Mouse (Mus musculus) lung, adult 2 months (tissue): ENCODE results near the gene Pde4d. TPM values are rescaled to one million over a fixed set of nuclear protein-coding genes. Genes with fewer than 3 reads are reported as not detected.

Source experiments
- DNase-seq: peaks from one replicate; pipeline ENCODE4 v3.0.0; 2022
- H3K4me1 ChIP-seq: fragments of 200-500 bp; 2 replicates; pipeline ENCODE4 v1.6.1; 2011; ENCODE audit warnings: low read length; ENCODE audit not compliant: control insufficient read depth, insufficient read depth
- H3K4me3 ChIP-seq: fragments of 200-500 bp; replicated peaks from 2 replicates; pipeline ENCODE3; 2011; ENCODE audit warnings: low read depth, mild to moderate bottlenecking, control low read depth, low read length; ENCODE audit errors: extremely low read depth
- CTCF ChIP-seq: fragments of 200-500 bp; IDR thresholded peaks from 2 replicates; pipeline ENCODE4 v1.5.1; 2011; ENCODE audit warnings: mild to moderate bottlenecking, low read length, control low read depth; ENCODE audit not compliant: insufficient read depth
- POLR2A ChIP-seq: fragments of 200-500 bp; IDR thresholded peaks from 2 replicates; pipeline ENCODE4 v1.6.1; 2011; ENCODE audit warnings: low read depth, mild to moderate bottlenecking, control low read depth, low read length, borderline replicate concordance; ENCODE audit errors: extremely low read depth
- WGBS: fragments of 180-500 bp; shearing (Covaris S2); methylation state at CpG from one replicate; pipeline ENCODE4 v1.1.7; 2018; 5-methylcytosine and 5-hydroxymethylcytosine counted together
- polyA plus RNA-seq: library from polyadenylated mRNA; depleted of rRNA; stranded (reverse); fragments of >200 nt; gene quantifications from 2 replicates; pipeline ENCODE4 v1.2.3, GENCODE M21; 2012

The Pde4d gene
- polyA plus RNA-seq, 1 experiment: 20.0 TPM

DNA sequence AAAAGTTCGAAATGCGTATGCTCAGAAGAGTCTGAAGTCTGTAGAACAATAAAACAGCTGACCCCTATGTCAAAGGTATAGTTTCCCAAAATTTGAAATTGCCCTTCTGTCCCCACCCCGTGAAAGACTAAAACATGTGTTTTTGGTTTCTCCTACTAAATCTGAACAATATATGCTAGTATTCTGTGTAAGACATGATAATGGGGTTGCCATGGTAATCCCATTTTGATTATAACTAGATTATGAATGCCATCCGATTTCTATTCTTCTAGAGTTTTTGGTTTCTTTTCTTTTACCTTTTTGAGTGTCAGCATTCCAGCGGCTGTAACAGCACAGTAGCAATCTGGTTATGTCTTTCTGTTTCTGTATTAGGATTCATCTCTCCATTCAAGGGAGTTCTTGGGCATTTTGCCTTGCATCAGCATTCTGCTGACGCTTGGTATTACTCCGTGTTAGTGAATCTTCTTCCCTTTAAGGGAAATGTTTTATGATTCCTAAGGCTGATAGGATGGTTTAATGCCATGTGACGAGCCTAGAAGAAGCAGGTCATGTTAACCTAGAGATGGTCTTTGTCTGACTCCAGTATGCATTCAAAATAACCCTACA lies 1142.5 kb downstream of the Pde4d start:
- Histone ChIP-seq H3K4me3 (no peak overlapping the region), H3K4me1 (no peaks in the 10 kb centered on the region)
- WGBS: 91% methylated on average over 8 of the region's 8 CpGs
- no peak for DNase-seq
- no peak for TF ChIP-seq CTCF
- TF ChIP-seq POLR2A: no peak

DNA sequence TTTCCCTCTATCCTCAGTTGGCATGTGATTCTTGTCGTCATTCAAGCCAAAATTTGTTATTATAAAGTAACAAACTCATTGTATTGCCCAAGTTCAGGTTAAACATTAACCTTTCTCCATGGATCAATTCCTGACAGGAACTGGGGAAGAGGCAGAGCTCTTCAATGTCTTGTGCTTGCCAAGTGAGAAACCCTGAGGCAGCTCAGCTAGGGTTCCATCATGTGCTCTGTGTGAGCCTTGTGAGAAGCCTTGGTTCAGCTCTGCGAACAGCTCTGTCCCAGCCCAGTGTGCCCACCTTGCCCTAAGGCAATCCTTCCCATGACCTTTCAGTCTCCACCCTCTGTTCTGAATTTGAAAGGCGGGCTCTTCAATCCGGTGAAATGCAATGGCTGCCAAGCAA lies 1150.0 kb downstream of the Pde4d start:
- no peak for DNase-seq
- no peak overlapping the region for H3K4me3 ChIP-seq
- 81% methylated on average over 4 of the region's 4 CpGs for WGBS
- TF ChIP-seq POLR2A: no peak
- TF ChIP-seq CTCF: no peak
- no peaks in the 10 kb centered on the region for H3K4me1 ChIP-seq

DNA sequence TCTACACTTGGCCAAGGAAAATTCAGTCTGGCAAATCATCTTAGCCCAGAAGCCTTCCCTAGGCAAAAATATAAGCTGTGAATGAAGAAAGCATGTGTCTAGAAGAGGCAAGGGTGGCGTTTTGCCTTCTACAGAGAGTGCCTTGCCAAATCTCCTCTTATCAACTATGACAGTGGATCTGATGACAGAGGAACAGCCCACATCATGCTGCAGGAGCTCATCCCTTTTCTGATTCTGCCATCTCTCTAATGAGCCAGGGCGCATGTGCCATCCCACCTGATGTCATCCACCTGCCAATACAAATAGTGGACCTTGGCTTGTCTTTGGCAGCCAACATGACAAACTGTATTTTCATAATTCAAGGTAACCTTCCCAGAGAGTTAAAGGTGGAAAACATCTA lies 1154.3 kb downstream of the Pde4d start:
- Histone ChIP-seq H3K4me1 (no peaks in the 10 kb centered on the region), H3K4me3 (no peak overlapping the region)
- 83% methylated on average over 2 of the region's 2 CpGs for WGBS
- TF ChIP-seq CTCF: no peak
- TF ChIP-seq POLR2A: no peak
- no peak for DNase-seq

DNA sequence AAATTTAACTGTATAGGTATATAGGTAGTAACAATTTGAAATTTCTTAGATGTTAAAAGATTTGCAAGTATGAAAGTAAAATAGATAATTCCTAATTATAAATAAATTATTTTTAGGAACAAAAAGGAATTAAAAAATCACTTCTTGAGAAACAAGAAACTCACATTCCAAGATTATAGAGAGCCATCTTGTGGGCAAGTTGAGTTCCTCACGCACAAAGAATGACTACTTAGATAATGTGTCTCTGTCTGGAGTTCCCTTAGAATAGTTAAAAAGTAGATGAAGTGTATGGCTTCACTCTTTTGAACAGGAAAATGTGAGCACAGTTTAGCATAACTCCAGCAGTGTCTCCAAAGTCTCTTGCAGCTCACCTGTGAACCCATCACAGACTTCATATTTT lies 1155.4 kb downstream of the Pde4d start:
- 72% methylated on average over 1 of the region's 1 CpGs for WGBS
- Histone ChIP-seq H3K4me3 (no peak overlapping the region), H3K4me1 (no peaks in the 10 kb centered on the region)
- TF ChIP-seq CTCF: no peak
- TF ChIP-seq POLR2A: no peak
- no peak for DNase-seq

DNA sequence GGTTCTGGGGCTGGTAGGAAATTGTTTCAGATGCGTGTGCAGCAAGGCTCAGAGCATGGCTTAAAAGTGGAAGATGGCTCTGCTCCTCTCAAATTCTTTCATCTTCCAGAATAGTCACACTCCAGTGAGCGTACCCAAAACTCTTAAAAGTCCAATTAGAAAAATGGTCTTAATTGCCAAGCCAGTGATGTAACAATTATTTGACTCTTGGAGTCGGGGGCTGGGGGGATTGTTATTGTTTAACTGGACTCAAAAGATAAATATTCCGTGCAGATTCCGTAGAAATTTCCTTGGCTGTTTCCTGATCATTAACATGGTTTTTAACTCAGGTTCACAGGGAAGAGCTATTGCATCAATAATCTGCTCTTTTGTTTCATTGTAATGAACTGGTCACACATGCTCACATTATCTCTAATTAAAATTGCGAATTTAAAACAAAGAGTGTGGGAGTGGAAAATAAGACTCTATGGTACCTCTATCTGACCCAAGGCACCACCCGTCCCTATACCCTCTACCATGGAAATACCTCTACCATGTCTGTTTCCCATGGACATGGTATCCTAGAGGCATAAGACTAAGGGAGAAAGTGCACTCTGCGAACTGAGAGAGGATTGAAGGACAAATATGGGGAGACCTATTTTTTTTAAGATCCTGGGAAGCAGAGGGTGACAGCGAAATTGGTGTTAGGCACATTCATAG lies 1159.5 kb downstream of the Pde4d start:
- 62% methylated on average over 9 of the region's 9 CpGs for WGBS
- no peak for DNase-seq
- H3K4me3 ChIP-seq: no peak overlapping the region
- no peak for TF ChIP-seq CTCF
- TF ChIP-seq POLR2A: no peak
- no peaks in the 10 kb centered on the region for H3K4me1 ChIP-seq

DNA sequence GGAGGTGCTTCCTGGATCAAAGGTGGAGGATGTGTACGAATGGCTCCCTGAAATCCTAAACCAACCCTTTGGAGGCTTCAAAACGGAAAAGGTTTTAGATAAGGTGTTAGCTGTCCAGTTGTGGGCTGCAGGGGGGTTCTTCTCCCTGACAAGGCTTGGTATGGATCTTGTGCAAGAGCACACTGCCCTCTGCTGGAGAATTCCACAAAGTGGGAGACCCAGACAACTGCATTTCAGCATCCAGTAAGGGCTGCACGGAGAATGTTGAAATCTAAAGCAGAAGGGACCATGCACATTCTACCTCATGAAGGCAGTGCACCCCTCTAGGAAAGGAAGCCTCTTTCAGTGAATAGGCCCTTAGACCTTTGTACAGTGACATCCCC lies 1160.0 kb downstream of the Pde4d start:
- 10% methylated on average over 3 of the region's 3 CpGs for WGBS
- DNase-seq: peak; percentile 35
- Histone ChIP-seq H3K4me1 (no peaks in the 10 kb centered on the region), H3K4me3 (no peak overlapping the region)
- TF ChIP-seq CTCF: peak; percentile 70
- TF ChIP-seq POLR2A: no peak

DNA sequence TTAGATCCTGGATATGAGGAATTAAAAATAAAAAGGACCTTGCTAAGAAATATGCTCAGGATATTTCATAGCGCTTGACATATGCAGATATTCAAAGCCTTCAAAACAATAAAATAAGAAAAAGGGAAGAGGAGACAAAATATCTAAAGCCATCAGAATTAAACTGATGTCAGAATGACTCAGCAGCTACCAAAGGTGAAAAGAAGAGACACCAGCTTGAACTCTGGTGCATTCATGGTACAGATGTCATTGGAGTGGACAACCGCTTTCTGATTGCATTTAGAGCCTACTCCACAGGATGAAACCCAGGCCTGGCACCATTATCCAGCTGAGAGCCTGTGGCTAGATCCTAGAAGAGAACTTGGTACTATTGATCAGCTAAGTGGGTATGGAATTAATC lies 1161.0 kb downstream of the Pde4d start:
- no peak for TF ChIP-seq CTCF
- H3K4me3 ChIP-seq: no peak overlapping the region
- no peak for DNase-seq
- no peaks in the 10 kb centered on the region for H3K4me1 ChIP-seq
- WGBS: 96% methylated on average over 2 of the region's 2 CpGs

DNA sequence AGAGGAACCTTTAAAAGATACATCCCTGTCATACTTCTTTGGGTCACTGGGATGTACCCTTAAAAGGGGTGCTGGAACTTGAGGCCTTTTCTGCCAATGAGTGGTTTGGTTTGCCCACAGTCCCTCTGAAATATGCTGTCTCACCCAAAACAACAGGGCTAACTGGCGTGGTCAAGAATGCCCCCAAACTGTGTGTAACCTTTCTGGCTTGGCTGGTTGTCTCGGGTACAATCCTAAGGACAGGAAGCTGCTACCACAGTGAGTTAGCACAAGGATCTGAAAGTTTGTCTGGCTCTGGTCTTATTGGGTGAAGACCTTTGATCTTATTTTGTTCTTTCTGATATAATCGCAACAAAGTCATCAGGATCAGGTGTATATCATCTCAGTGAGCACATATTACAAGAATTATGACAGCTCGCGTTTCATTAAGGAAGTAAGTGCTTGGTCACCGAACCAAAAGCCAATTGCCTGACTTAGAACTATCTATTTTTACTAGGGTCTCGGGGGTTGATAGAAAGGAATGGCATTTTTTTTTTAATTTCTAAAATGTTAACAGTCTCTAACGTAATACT lies 1165.6 kb downstream of the Pde4d start:
- DNase-seq: no peak
- TF ChIP-seq CTCF: no peak
- TF ChIP-seq POLR2A: no peak
- no peak overlapping the region for H3K4me3 ChIP-seq
- WGBS: 49% methylated on average over 8 of the region's 8 CpGs
- no peaks in the 10 kb centered on the region for H3K4me1 ChIP-seq

DNA sequence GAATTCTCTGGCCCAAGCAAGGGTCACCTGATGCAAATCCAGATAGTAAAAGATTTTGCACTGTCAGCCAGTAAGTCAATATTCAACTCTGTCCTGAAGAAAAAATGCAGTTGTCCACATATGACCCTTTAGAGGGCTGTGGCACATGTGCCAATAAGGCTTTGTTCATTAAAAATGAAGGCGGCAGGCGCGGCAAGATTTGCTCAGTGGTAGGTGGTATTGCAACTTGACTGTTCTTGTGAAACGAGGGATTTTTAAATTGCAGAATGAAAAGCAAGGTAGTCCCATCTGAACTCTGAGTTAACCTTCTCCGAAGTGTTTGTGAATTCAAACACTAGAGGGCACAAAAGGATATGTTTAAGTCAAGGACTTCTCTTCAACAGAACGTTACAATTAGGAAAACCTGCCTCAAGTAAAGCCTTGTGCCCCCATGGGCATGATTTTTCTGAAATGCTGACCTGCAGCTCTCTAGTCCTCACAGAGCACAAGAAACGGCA lies 1166.1 kb downstream of the Pde4d start:
- no peak overlapping the region for H3K4me3 ChIP-seq
- WGBS: 16% methylated on average over 7 of the region's 7 CpGs
- DNase-seq: no peak
- peak; percentile 31; the same call in 1 of the 2 replicates for TF ChIP-seq CTCF
- no peak for TF ChIP-seq POLR2A
- H3K4me1 ChIP-seq: no peaks in the 10 kb centered on the region
